Mouse (Mus musculus) bone marrow macrophage, adult 2 months (primary cell): Measurements from ENCODE around the gene Gm15737.

Experiments used
- CTCF ChIP-seq: IDR thresholded peaks from 2 replicates; pipeline ENCODE4 v1.5.1; 2012; ENCODE audit warnings: low read depth, mild to moderate bottlenecking, low read length, moderate library complexity
- POLR2A ChIP-seq: IDR thresholded peaks from 2 replicates; pipeline ENCODE4 v1.6.1; 2012; ENCODE audit warnings: mild to moderate bottlenecking, low read depth, low read length, borderline replicate concordance

DNA sequence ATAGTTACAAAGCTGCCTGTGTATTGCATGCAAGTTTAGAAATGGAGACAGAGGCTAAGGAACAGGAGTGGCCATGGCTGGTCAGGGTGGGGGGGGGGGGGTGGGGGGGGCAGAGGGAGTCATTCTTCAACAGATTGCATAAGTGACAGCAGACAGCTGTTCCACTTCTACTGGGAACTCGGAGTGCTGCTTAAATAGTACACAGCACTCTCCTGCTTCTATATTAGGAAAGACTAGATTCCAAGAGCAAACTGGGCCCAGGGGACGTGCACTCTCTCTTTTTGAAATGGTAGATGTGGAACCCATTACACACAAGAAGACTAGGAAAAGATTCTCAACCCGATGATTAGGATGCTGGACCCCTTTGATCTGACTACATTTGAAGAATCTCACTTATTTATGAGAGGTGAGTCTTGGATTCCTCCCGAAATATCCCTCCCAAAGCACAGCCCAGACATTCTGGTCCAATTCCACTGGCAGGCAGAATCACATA is at the start of gene Gm15737:
- no peak for TF ChIP-seq POLR2A
- no peak for TF ChIP-seq CTCF
